Mouse (Mus musculus) limb, embryonic 12.5 days (tissue): Measurements from ENCODE around the gene Bicra. TPM values are rescaled to one million over a fixed set of nuclear protein-coding genes. Genes with fewer than 3 reads are reported as not detected.

ENCODE experiments used
- ATAC-seq: fragments of 200-750 bp; cut with Nextera tagmentation; 2 replicates; pipeline ENCODE4 v1.8.0; 2017; ENCODE audit warnings: low read depth, moderate TSS enrichment; ENCODE audit not compliant: insufficient number of reproducible peaks, insufficient read depth, low FRiP score, low TSS enrichment
- H3K27ac ChIP-seq: fragments of 300-500 bp; sonication (generic); 2 replicates; pipeline ENCODE4 v1.5.1; 2016; ENCODE audit warnings: mild to moderate bottlenecking, moderate library complexity
- H3K27me3 ChIP-seq: fragments of 300-500 bp; sonication (generic); 2 replicates; pipeline ENCODE4 v1.6.1; 2016; ENCODE audit warnings: mild to moderate bottlenecking, moderate library complexity
- H3K36me3 ChIP-seq: fragments of 300-500 bp; sonication (generic); 2 replicates; pipeline ENCODE4 v1.6.1; 2016; ENCODE audit warnings: mild to moderate bottlenecking, moderate library complexity
- H3K4me1 ChIP-seq: fragments of 300-500 bp; sonication (generic); replicated peaks from 2 replicates; pipeline ENCODE4 v1.6.1; 2016
- H3K4me2 ChIP-seq: fragments of 300-500 bp; sonication (generic); 2 replicates; pipeline ENCODE4 v1.6.1; 2016; ENCODE audit warnings: mild to moderate bottlenecking, moderate library complexity
- H3K4me3 ChIP-seq: fragments of 300-500 bp; sonication (generic); replicated peaks from 2 replicates; pipeline ENCODE4 v1.5.1; 2016; ENCODE audit warnings: mild to moderate bottlenecking
- H3K9ac ChIP-seq: fragments of 300-500 bp; sonication (generic); replicated peaks from 2 replicates; pipeline ENCODE4 v1.6.1; 2016; ENCODE audit warnings: mild to moderate bottlenecking, moderate library complexity
- H3K9me3 ChIP-seq: fragments of 300-500 bp; sonication (generic); 2 replicates; pipeline ENCODE4 v1.6.1; 2016; ENCODE audit warnings: mild to moderate bottlenecking, moderate library complexity
- WGBS: fragments of 180-500 bp; shearing (Covaris S2); methylation state at CpG from one replicate; pipeline ENCODE4 v1.1.7; 2016; 5-methylcytosine and 5-hydroxymethylcytosine counted together
- polyA plus RNA-seq: library from polyadenylated mRNA; unstranded; fragments of >200 nt; fragmentation: Nextera tagmentation; extraction: Ambion mirVana; gene quantifications from 2 replicates; pipeline ENCODE4 v1.2.1, GENCODE M21; 2016

Bicra gene
- polyA plus RNA-seq, 1 experiment from 2014 or later = 9.0 TPM

- Histone ChIP-seq H3K4me1 (peaks cover under 1% of the 10 kb centered on the region), H3K9ac (no peak overlapping the region), H3K36me3 (no peaks in the 10 kb centered on the region), H3K4me3 (no peak overlapping the region), H3K27me3 (peaks cover 25% of the 10 kb centered on the region), H3K27ac (no peak overlapping the region), H3K4me2 (no peak overlapping the region), H3K9me3 (peaks cover 12% of the 10 kb centered on the region; the same call in 1 of the 2 replicates)
- no peak for ATAC-seq
- 66% methylated on average over 2 of the region's 2 CpGs for WGBS
Observed at GRCm38 (mm10) chr7:16057136-16057534, 9.4 kb upstream of the Bicra start.

- Histone ChIP-seq H3K27ac (no peak overlapping the region), H3K4me3 (no peak overlapping the region), H3K36me3 (no peaks in the 10 kb centered on the region), H3K4me1 (peaks cover 6% of the 10 kb centered on the region), H3K9me3 (peaks cover 7% of the 10 kb centered on the region; the same call in 1 of the 2 replicates), H3K4me2 (no peak overlapping the region), H3K9ac (no peak overlapping the region), H3K27me3 (peaks cover 20% of the 10 kb centered on the region)
- 30% methylated on average over 5 of the region's 5 CpGs for WGBS
- ATAC-seq = no peak
Observed at GRCm38 (mm10) chr7:16056459-16057135, 8.9 kb upstream of the Bicra start.

GRCm38 (mm10) chr7:16055665-16056064 lies 7.9 kb upstream of the Bicra start:
- 87% methylated on average over 6 of the region's 6 CpGs for WGBS

GRCm38 (mm10) chr7:16054966-16055365 lies 7.2 kb upstream of the Bicra start:
- Histone ChIP-seq H3K27me3 (peaks cover 4% of the 10 kb centered on the region; the same call in 1 of the 2 replicates), H3K4me3 (no peak overlapping the region), H3K9ac (no peak overlapping the region), H3K4me1 (peaks cover 11% of the 10 kb centered on the region), H3K4me2 (no peak overlapping the region), H3K36me3 (no peaks in the 10 kb centered on the region), H3K9me3 (no peaks in the 10 kb centered on the region), H3K27ac (no peak overlapping the region)
- 60% methylated on average over 4 of the region's 4 CpGs for WGBS
- no peak for ATAC-seq

More at GRCm38 (mm10) chr7:16055665-16056064, 7.9 kb upstream of the Bicra start:
- Histone ChIP-seq H3K36me3 (no peaks in the 10 kb centered on the region), H3K4me3 (no peak overlapping the region), H3K27ac (no peak overlapping the region), H3K27me3 (peaks cover 10% of the 10 kb centered on the region), H3K4me2 (no peak overlapping the region), H3K4me1 (peaks cover 6% of the 10 kb centered on the region), H3K9ac (no peak overlapping the region), H3K9me3 (no peaks in the 10 kb centered on the region)
- ATAC-seq = no peak

GRCm38 (mm10) chr7:16053105-16053504 lies 5.4 kb upstream of the Bicra start:
- H3K4me2 ChIP-seq = peak overlapping the region; percentile 72
- peak overlapping the region; percentile 50 for H3K4me3 ChIP-seq
- WGBS = 14% methylated on average over 6 of the region's 6 CpGs
- no peak for ATAC-seq
- H3K9ac ChIP-seq = no peak overlapping the region
- no peaks in the 10 kb centered on the region for H3K27me3 ChIP-seq
- no peak overlapping the region for H3K27ac ChIP-seq
- H3K9me3 ChIP-seq = no peaks in the 10 kb centered on the region
- H3K4me1 ChIP-seq = peaks cover 20% of the 10 kb centered on the region
- no peaks in the 10 kb centered on the region for H3K36me3 ChIP-seq

GRCm38 (mm10) chr7:16052684-16053083 lies 5.0 kb upstream of the Bicra start:
- Histone ChIP-seq H3K4me3 (peak overlapping the region; percentile 50), H3K4me1 (peaks cover 20% of the 10 kb centered on the region), H3K36me3 (no peaks in the 10 kb centered on the region), H3K4me2 (peak overlapping the region; percentile 72), H3K9me3 (no peaks in the 10 kb centered on the region), H3K9ac (peak overlapping the region; percentile 58), H3K27ac (peak overlapping the region; percentile 89), H3K27me3 (no peaks in the 10 kb centered on the region)
- 0% methylated on average over 24 of the region's 24 CpGs for WGBS
- ATAC-seq = peak; percentile 77

GRCm38 (mm10) chr7:16051883-16052595 lies 4.3 kb upstream of the Bicra start:
- H3K9ac ChIP-seq = peak overlapping the region; percentile 58
- H3K4me2 ChIP-seq = peak overlapping the region; percentile 72
- peak overlapping the region; percentile 50 for H3K4me3 ChIP-seq
- peaks cover 20% of the 10 kb centered on the region for H3K4me1 ChIP-seq
- WGBS = 7% methylated on average over 19 of the region's 19 CpGs
- H3K9me3 ChIP-seq = no peaks in the 10 kb centered on the region
- H3K36me3 ChIP-seq = no peaks in the 10 kb centered on the region
- H3K27me3 ChIP-seq = no peaks in the 10 kb centered on the region
- ATAC-seq = no peak
- H3K27ac ChIP-seq = peak overlapping the region; percentile 89

GRCm38 (mm10) chr7:16050600-16050999 lies 2.9 kb upstream of the Bicra start:
- no peak overlapping the region for H3K9ac ChIP-seq
- 87% methylated on average over 3 of the region's 3 CpGs for WGBS
- H3K36me3 ChIP-seq = no peaks in the 10 kb centered on the region
- H3K4me1 ChIP-seq = peaks cover 26% of the 10 kb centered on the region
- H3K9me3 ChIP-seq = no peaks in the 10 kb centered on the region
- H3K27me3 ChIP-seq = no peaks in the 10 kb centered on the region
- H3K27ac ChIP-seq = no peak overlapping the region
- peak overlapping the region; percentile 79; the same call in 1 of the 2 replicates for H3K4me2 ChIP-seq
- no peak for ATAC-seq
- no peak overlapping the region for H3K4me3 ChIP-seq

- H3K9me3 ChIP-seq = no peaks in the 10 kb centered on the region
- peak overlapping the region; percentile 68 for H3K4me3 ChIP-seq
- H3K27me3 ChIP-seq = no peaks in the 10 kb centered on the region
- no peak overlapping the region for H3K27ac ChIP-seq
- H3K9ac ChIP-seq = peak overlapping the region; percentile 82
- H3K4me2 ChIP-seq = peak overlapping the region; percentile 79
- WGBS = 82% methylated on average over 7 of the region's 7 CpGs
- no peak for ATAC-seq
- H3K36me3 ChIP-seq = no peaks in the 10 kb centered on the region
- peaks cover 37% of the 10 kb centered on the region for H3K4me1 ChIP-seq
Observed at GRCm38 (mm10) chr7:16049576-16049915, 1.8 kb upstream of the Bicra start.

- H3K4me2 ChIP-seq = peak overlapping the region; percentile 79
- peaks cover 43% of the 10 kb centered on the region for H3K4me1 ChIP-seq
- H3K27me3 ChIP-seq = no peaks in the 10 kb centered on the region
- peak overlapping the region; percentile 82 for H3K9ac ChIP-seq
- peak overlapping the region; percentile 83 for H3K27ac ChIP-seq
- no peaks in the 10 kb centered on the region for H3K36me3 ChIP-seq
- H3K9me3 ChIP-seq = no peaks in the 10 kb centered on the region
- no peak for ATAC-seq
- 7% methylated on average over 36 of the region's 36 CpGs for WGBS
- H3K4me3 ChIP-seq = peak overlapping the region; percentile 68
Observed at GRCm38 (mm10) chr7:16048675-16049575, 1.2 kb upstream of the Bicra start.

- 0% methylated on average over 19 of the region's 20 CpGs for WGBS
- Histone ChIP-seq H3K4me1 (peaks cover 51% of the 10 kb centered on the region), H3K27me3 (no peaks in the 10 kb centered on the region), H3K27ac (peak overlapping the region; percentile 83), H3K4me3 (peak overlapping the region; percentile 68), H3K36me3 (no peaks in the 10 kb centered on the region), H3K9ac (peak overlapping the region; percentile 82), H3K4me2 (peak overlapping the region; percentile 79), H3K9me3 (no peaks in the 10 kb centered on the region)
- ATAC-seq = peak; percentile 86
Observed at GRCm38 (mm10) chr7:16048164-16048564, 443 bp upstream of the Bicra start.
